Mouse (Mus musculus) ES-Bruce4 (cell line): Measurements from ENCODE around the gene Uts2r.

ENCODE experiments used
- CTCF ChIP-seq: IDR thresholded peaks from one replicate; pipeline ENCODE4 v1.8.1; 2011; ENCODE audit warnings: low read depth, low read length
- POLR2A ChIP-seq: IDR thresholded peaks from one replicate; pipeline ENCODE4 v1.8.1; 2011; ENCODE audit warnings: low read length; ENCODE audit not compliant: insufficient read depth

DNA sequence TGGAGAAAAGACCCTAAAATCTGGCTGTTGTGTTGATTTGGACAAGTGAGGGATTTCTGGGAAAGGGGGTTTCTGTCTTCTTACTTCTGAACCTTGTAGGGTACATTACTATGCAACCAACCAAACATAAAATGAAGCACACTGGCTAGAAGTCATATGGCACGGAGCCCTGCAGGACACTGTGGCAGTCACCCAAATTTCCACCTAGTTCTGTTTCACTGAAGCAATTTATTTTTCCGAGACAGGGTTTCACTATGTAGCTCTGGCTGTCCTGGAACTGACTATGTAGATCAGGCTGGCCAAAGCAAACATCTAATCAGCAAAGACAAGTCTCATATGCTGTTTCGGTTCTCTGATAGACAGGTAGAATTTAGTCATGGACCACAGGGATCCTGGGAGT is 29.6 kb downstream of the Uts2r start:
- TF ChIP-seq CTCF = no peak
- no peak for TF ChIP-seq POLR2A
